Comparison of ENCODE assay signal across 32 mouse cellular contexts in genomic region chr8:106975764-106976163, GRCm38 (mm10).
"Had no signal": no experiment of that assay in that cellular context is flagged by ENCODE, and none has a peak within 500 bp of the region (broad histone marks: within the 10 kb centered on the region; RNA-seq: fewer than 3 reads in every experiment).

No protein-coding gene starts in this region.

- H3K36me3 ChIP-seq: limb, embryonic 10.5 days; limb, embryonic 12.5 days; limb, embryonic 13.5 days; limb, embryonic 15.5 days; liver, embryonic 12.5 days; liver, embryonic 13.5 days; liver, embryonic 15.5 days; lung, embryonic 15.5 days; midbrain, embryonic 10.5 days; midbrain, embryonic 12.5 days; midbrain, embryonic 15.5 days; neural tube, embryonic 12.5 days; neural tube, embryonic 13.5 days had no signal

- H3K4me3 ChIP-seq: limb, embryonic 10.5 days; limb, embryonic 12.5 days; limb, embryonic 13.5 days; limb, embryonic 15.5 days; liver, embryonic 12.5 days; liver, embryonic 13.5 days; liver, embryonic 15.5 days; lung, embryonic 15.5 days; megakaryocyte, embryonic 14.5 days; midbrain, embryonic 10.5 days; midbrain, embryonic 12.5 days; midbrain, embryonic 15.5 days; myocyte; neural tube, embryonic 12.5 days; neural tube, embryonic 13.5 days had no signal

- H3K9ac ChIP-seq: limb, embryonic 12.5 days; limb, embryonic 13.5 days; limb, embryonic 15.5 days; liver, embryonic 12.5 days; liver, embryonic 13.5 days; liver, embryonic 14.5 days; liver, embryonic 15.5 days; liver, postnatal 0 days; lung, embryonic 14.5 days; lung, embryonic 15.5 days; midbrain, embryonic 12.5 days; midbrain, embryonic 15.5 days; neural tube, embryonic 12.5 days; neural tube, embryonic 13.5 days had no signal

- DNase-seq: left cerebral cortex, postnatal 4 days; liver; liver, embryonic 13.5 days; liver, postnatal 0 days; lung, adult 18-20 months; lung, adult 2 months; lung, embryonic 14.5 days; lung, postnatal 10 days; lung, postnatal 14 days; lung, postnatal 36 days; lung, postnatal 4 days; midbrain, embryonic 14.5 days had no signal

- H3K4me2 ChIP-seq: limb, embryonic 12.5 days; limb, embryonic 13.5 days; limb, embryonic 15.5 days; liver, embryonic 11.5 days; liver, embryonic 12.5 days; liver, embryonic 13.5 days; liver, embryonic 15.5 days; lung, embryonic 14.5 days; lung, embryonic 15.5 days; midbrain, embryonic 11.5 days; midbrain, embryonic 12.5 days; midbrain, embryonic 15.5 days; neural tube, embryonic 12.5 days; neural tube, embryonic 13.5 days had no signal

- H3K9me3 ChIP-seq: limb, embryonic 10.5 days; limb, embryonic 12.5 days; limb, embryonic 13.5 days; limb, embryonic 15.5 days; liver, embryonic 12.5 days; liver, embryonic 13.5 days; liver, embryonic 15.5 days; lung, embryonic 15.5 days; megakaryocyte, embryonic 14.5 days; midbrain, embryonic 10.5 days; midbrain, embryonic 12.5 days; midbrain, embryonic 15.5 days; neural tube, embryonic 12.5 days; neural tube, embryonic 13.5 days had no signal

- H3K4me1 ChIP-seq: limb, embryonic 10.5 days; limb, embryonic 12.5 days; liver, embryonic 12.5 days; liver, embryonic 13.5 days; neural tube, embryonic 12.5 days had no signal

- ATAC-seq: liver, embryonic 12.5 days; liver, postnatal 0 days; lung, postnatal 0 days; midbrain, embryonic 15.5 days; midbrain, embryonic 16.5 days had no signal

- H3K27ac ChIP-seq: limb, embryonic 10.5 days; limb, embryonic 12.5 days; limb, embryonic 13.5 days; limb, embryonic 15.5 days; liver, embryonic 12.5 days; liver, embryonic 13.5 days; liver, embryonic 14.5 days; liver, embryonic 15.5 days; lung, embryonic 15.5 days; macrophage; midbrain, embryonic 10.5 days; midbrain, embryonic 12.5 days; midbrain, embryonic 15.5 days; neural tube, embryonic 12.5 days; neural tube, embryonic 13.5 days had no signal

- H3K27me3 ChIP-seq: limb, embryonic 12.5 days; limb, embryonic 13.5 days; limb, embryonic 15.5 days; liver, embryonic 12.5 days; liver, embryonic 13.5 days; liver, embryonic 15.5 days; lung, embryonic 15.5 days; midbrain, embryonic 12.5 days; neural tube, embryonic 12.5 days had no signal
